Mouse (Mus musculus) midbrain, postnatal 0 days (tissue): Measurements from ENCODE around the gene Ankrd24. TPM values are rescaled to one million over a fixed set of nuclear protein-coding genes. Genes with fewer than 3 reads are reported as not detected.

Experiments used
- ATAC-seq: fragments of 200-750 bp; cut with Nextera tagmentation; 2 replicates; pipeline ENCODE4 v1.8.0; 2017; ENCODE audit warnings: moderate number of reproducible peaks, mild to moderate bottlenecking, moderate TSS enrichment, moderate library complexity; ENCODE audit not compliant: low FRiP score
- DNase-seq: peaks from one replicate; pipeline ENCODE4 v3.0.0-alpha.2; 2015; ENCODE audit warnings: low spot score
- H3K27ac ChIP-seq: fragments of 300-500 bp; sonication (generic); 2 replicates; pipeline ENCODE4 v1.5.1; 2014; ENCODE audit warnings: low read depth, mild to moderate bottlenecking, low read length, mixed read lengths
- H3K27me3 ChIP-seq: fragments of 300-500 bp; sonication (generic); 2 replicates; pipeline ENCODE4 v1.6.1; 2014; ENCODE audit warnings: low read length, control low read depth, mixed read lengths; ENCODE audit not compliant: insufficient read depth
- H3K36me3 ChIP-seq: fragments of 300-500 bp; sonication (generic); 2 replicates; pipeline ENCODE4 v1.6.1; 2014; ENCODE audit warnings: low read length, control low read depth, mixed read lengths; ENCODE audit not compliant: insufficient read depth
- H3K4me1 ChIP-seq: fragments of 300-500 bp; sonication (generic); 2 replicates; pipeline ENCODE4 v1.6.1; 2014; ENCODE audit warnings: mild to moderate bottlenecking, control low read depth, antibody characterized with exemption, low read length, mixed read lengths; ENCODE audit not compliant: insufficient read depth
- H3K4me2 ChIP-seq: fragments of 300-500 bp; sonication (generic); 2 replicates; pipeline ENCODE4 v1.6.1; 2014; ENCODE audit warnings: low read depth, mild to moderate bottlenecking, low read length, mixed read lengths; ENCODE audit not compliant: poor library complexity, severe bottlenecking
- H3K4me3 ChIP-seq: fragments of 300-500 bp; sonication (generic); 2 replicates; pipeline ENCODE4 v1.5.1; 2014; ENCODE audit warnings: low read depth, mild to moderate bottlenecking, low read length, moderate library complexity
- H3K9ac ChIP-seq: fragments of 300-500 bp; sonication (generic); replicated peaks from 2 replicates; pipeline ENCODE4 v1.6.1; 2014; ENCODE audit warnings: mild to moderate bottlenecking, low read length, moderate library complexity, mixed read lengths; ENCODE audit not compliant: poor library complexity, severe bottlenecking
- H3K9me3 ChIP-seq: fragments of 300-500 bp; sonication (generic); 2 replicates; pipeline ENCODE4 v1.6.1; 2016; ENCODE audit warnings: low read length, control low read depth
- CTCF ChIP-seq: IDR thresholded peaks from 2 replicates; pipeline ENCODE4 v1.5.1; 2016; ENCODE audit warnings: antibody characterized with exemption, mild to moderate bottlenecking
- WGBS: fragments of 180-500 bp; shearing (Covaris S2); extraction: QIAGEN DNeasy Blood & Tissue Kit; methylation state at CpG from one replicate; pipeline ENCODE4 v1.1.7; 2014; 5-methylcytosine and 5-hydroxymethylcytosine counted together
- polyA plus RNA-seq: library from polyadenylated mRNA; unstranded; fragments of >200 nt; fragmentation: Nextera tagmentation; extraction: Ambion mirVana; gene quantifications from 2 replicates; pipeline ENCODE4 v1.2.1, GENCODE M21; 2015
- total RNA-seq: library from RNA; depleted of rRNA; stranded (reverse); fragments of >200 nt; gene quantifications from 2 replicates; pipeline ENCODE4 v1.2.3, GENCODE M21; 2014

The Ankrd24 gene
- total and polyA plus RNA-seq, 2 experiments from 2014 or later: 14.9 to 100 TPM

DNA sequence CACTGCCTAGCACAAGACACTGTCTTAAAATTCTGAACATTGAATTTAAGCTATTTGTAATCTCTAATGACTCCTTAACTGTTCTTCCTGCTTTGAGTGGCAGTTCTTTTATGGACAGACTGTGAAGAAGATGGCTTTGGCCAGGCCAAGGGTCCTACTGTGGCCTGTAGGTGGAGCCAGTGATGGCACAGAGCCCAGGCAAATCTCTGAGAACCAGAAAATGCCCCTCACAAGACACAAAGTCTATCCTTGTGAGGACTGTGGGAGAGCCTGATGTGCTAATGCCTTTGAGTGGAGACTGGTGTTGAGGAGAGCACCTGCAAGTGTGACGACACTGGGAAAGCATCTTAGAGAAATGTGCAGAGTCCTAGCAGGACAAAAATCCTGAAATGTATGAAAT, 20.0 kb upstream of the Ankrd24 start:
- Histone ChIP-seq H3K36me3 (no peaks in the 10 kb centered on the region), H3K9ac (no peak overlapping the region), H3K27ac (no peak overlapping the region), H3K4me1 (0 out of 2 replicates have a peak, but pooled peaks cover 4% of the 10 kb centered on the region), H3K4me2 (no peak overlapping the region), H3K9me3 (no peaks in the 10 kb centered on the region), H3K27me3 (no peaks in the 10 kb centered on the region), H3K4me3 (no peak overlapping the region)
- no peak for ATAC-seq
- 96% methylated on average over 1 of the region's 1 CpGs for WGBS
- DNase-seq: no peak
- TF ChIP-seq CTCF: peak; percentile 57

DNA sequence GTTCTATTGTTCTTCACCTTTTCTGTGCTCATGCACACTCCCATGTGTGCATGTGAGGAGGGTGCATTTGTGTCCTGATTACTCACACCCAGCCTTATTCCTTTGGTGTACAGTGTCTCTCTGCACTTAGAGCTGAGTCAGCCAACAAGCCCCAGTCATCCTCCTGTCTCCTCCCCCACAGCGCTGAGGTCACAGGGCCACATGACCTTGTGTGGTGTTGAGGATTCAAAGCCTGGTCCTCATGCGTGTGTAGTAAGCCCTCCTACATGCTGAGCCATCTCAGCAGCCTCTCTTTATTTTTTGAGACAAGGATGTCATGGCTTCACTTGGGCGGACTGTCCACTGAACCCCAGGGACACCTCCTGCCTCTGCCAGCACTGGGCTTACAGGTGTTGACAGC, 15.6 kb upstream of the Ankrd24 start:
- no peak for ATAC-seq
- no peak for TF ChIP-seq CTCF

DNA sequence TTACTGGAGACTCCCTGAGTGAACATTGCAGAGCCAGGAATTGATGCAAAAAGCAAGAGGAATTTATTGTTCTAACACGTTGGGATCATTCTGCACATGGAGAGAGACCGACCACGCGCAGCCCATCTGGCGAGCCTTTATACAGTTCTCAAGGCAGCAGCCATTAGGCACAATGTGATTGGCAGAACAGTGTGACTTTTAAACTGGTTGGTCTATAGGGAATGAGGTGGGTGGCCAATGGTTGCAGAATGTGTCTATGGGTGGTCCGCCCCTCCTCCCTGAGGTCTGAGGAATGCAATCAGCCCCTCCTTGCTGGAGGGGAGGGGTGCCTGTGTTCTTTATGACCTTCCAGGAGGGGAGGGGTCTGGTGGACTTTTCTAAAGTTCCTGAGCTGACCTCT, 12.9 kb upstream of the Ankrd24 start:
- TF ChIP-seq CTCF: no peak
- Histone ChIP-seq H3K4me2 (no peak overlapping the region), H3K9me3 (no peaks in the 10 kb centered on the region), H3K27ac (no peak overlapping the region), H3K27me3 (no peaks in the 10 kb centered on the region), H3K4me1 (no peaks in the 10 kb centered on the region), H3K4me3 (no peak overlapping the region), H3K9ac (no peak overlapping the region), H3K36me3 (no peaks in the 10 kb centered on the region)
- 76% methylated on average over 6 of the region's 6 CpGs for WGBS
- DNase-seq: no peak
- ATAC-seq: no peak

More for the DNA sequence above, 15.6 kb upstream of the Ankrd24 start:
- H3K4me3 ChIP-seq: no peak overlapping the region
- 71% methylated on average over 3 of the region's 3 CpGs for WGBS
- H3K36me3 ChIP-seq: no peaks in the 10 kb centered on the region
- H3K9me3 ChIP-seq: no peaks in the 10 kb centered on the region
- no peak overlapping the region for H3K9ac ChIP-seq
- no peaks in the 10 kb centered on the region for H3K4me1 ChIP-seq
- no peak overlapping the region for H3K27ac ChIP-seq
- no peak overlapping the region for H3K4me2 ChIP-seq
- no peaks in the 10 kb centered on the region for H3K27me3 ChIP-seq
- DNase-seq: no peak

DNA sequence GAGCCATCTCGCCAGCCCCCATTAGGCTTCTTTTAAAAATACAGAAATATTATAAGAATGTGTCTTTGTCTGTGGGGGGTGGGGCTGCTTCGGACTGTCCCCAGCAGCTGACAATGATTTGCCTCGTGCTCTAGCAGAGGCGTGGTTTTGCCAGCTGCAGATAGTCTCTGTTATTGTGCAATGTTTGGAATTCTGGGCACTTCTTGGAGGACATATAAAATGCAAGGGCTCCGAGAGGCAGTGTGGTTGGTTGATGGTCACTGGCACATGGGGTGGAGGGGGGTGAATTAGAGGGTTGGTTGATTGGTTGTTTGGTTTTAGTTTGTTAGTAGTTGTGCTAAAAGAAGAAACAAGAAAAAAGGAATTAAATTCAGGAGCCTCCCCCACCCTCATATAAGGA, 8.4 kb upstream of the Ankrd24 start:
- H3K4me2 ChIP-seq: no peak overlapping the region
- no peak overlapping the region for H3K27ac ChIP-seq
- DNase-seq (no peak), ATAC-seq (no peak)
- peaks cover 15% of the 10 kb centered on the region for H3K36me3 ChIP-seq
- no peak for TF ChIP-seq CTCF
- H3K9me3 ChIP-seq: no peaks in the 10 kb centered on the region
- no peak overlapping the region for H3K9ac ChIP-seq
- WGBS: 91% methylated on average over 5 of the region's 5 CpGs
- no peaks in the 10 kb centered on the region for H3K4me1 ChIP-seq
- H3K4me3 ChIP-seq: no peak overlapping the region
- H3K27me3 ChIP-seq: no peaks in the 10 kb centered on the region

DNA sequence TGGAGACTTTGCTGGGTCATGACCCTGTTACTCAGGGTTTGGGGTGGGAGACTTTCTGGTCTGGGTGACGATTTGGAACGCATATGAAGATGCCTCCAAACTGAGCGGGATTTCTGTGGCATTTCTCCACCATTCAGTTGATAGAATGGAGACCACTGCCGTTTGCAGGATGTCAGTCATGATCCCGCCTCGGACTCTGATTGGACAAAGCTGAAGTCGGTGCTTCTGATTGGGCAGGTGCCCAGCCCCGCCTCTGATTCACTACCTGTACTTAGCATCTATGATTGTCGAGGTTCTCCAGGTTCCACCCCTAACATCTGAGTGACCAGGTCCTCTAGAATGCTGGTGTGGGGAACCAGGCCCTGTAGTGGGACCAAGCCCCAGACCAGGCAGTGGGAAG, 7.6 kb upstream of the Ankrd24 start:
- no peak for DNase-seq

DNA sequence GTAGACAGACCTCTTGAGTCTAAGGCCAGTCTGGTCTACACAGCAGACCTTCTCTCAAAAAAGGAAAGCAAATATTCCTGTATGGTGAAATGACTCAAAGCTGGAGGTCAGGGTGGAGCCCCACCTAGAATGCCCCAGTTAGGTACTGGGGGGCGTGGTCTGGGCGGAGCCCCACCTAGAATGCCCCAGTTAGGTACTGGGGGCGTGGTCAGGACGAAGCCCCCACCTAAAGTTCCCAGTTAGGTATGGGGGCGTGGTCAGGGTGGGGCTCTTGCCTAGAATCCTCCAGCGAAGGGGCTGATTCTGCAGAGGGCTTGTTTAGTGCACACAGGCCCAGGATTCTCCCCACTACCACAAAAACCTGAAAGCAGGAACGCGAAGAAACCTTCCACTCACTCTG, 4.9 kb upstream of the Ankrd24 start:
- DNase-seq (no peak), ATAC-seq (no peak)
- H3K27me3 ChIP-seq: no peaks in the 10 kb centered on the region
- no peak overlapping the region for H3K27ac ChIP-seq
- H3K4me2 ChIP-seq: no peak overlapping the region
- H3K4me3 ChIP-seq: no peak overlapping the region
- no peak for TF ChIP-seq CTCF
- peaks cover 15% of the 10 kb centered on the region for H3K36me3 ChIP-seq
- H3K4me1 ChIP-seq: peaks cover 6% of the 10 kb centered on the region; the same call in 1 of the 2 replicates
- 57% methylated on average over 8 of the region's 8 CpGs for WGBS
- H3K9me3 ChIP-seq: no peaks in the 10 kb centered on the region
- H3K9ac ChIP-seq: no peak overlapping the region

More for the DNA sequence above, 7.6 kb upstream of the Ankrd24 start:
- no peaks in the 10 kb centered on the region for H3K27me3 ChIP-seq
- H3K4me1 ChIP-seq: no peaks in the 10 kb centered on the region
- no peak for TF ChIP-seq CTCF
- peaks cover 15% of the 10 kb centered on the region for H3K36me3 ChIP-seq
- H3K9me3 ChIP-seq: no peaks in the 10 kb centered on the region
- no peak overlapping the region for H3K9ac ChIP-seq
- 57% methylated on average over 9 of the region's 9 CpGs for WGBS
- H3K4me3 ChIP-seq: no peak overlapping the region
- no peak overlapping the region for H3K27ac ChIP-seq
- ATAC-seq: no peak
- H3K4me2 ChIP-seq: no peak overlapping the region
